14 mouse cellular contexts compared by ENCODE assay signal in the genomic region with DNA sequence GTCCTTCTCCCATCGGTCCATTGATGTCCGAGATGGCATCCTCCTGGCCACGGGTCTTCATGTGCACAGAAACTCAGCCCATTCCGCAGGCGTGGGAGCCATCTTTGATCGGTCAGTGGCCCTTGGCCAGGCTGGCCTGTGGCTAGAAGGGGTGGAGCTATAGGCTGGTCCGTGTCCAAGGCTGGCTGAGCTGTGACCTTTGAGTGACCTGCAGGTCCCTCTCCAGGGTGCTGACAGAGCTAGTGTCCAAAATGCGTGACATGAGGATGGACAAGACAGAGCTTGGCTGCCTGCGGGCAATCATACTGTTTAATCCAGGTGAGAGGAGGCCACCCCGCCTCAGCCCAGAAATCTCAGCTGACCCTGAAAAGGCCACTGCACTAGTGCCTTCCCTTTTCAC. TPM values are rescaled to one million over a fixed set of nuclear protein-coding genes. Genes with fewer than 3 reads are reported as not detected.
DNase-seq lines count a peak whose midpoint lies in the region; ATAC-seq lines count a peak whose summit lies in the region.
"Had no signal": no experiment of that assay in that cellular context is flagged by ENCODE, and none has a peak within 500 bp of the region (broad histone marks: within the 10 kb centered on the region; RNA-seq: fewer than 3 reads in every experiment).

No protein-coding gene starts in this region.

- no peak for ATAC-seq in kidney, embryonic 16.5 days (ENCODE audit: low FRiP score, low TSS enrichment)
- no peak for ATAC-seq in forebrain, embryonic 14.5 days
- ATAC-seq: forebrain, embryonic 15.5 days; hindbrain, postnatal 0 days had no signal

- peaks cover 41% of the 10 kb centered on the region for H3K36me3 ChIP-seq in kidney, embryonic 16.5 days (ENCODE audit: insufficient read depth, low read length)
- peaks cover 54% of the 10 kb centered on the region for H3K36me3 ChIP-seq in hindbrain, embryonic 10.5 days
- peaks cover 42% of the 10 kb centered on the region for H3K36me3 ChIP-seq in forebrain, embryonic 14.5 days (ENCODE audit: control insufficient read depth, insufficient read depth, low read length)

- WGBS in kidney, embryonic 16.5 days: 73% methylated on average over 10 of the region's 10 CpGs
- 84% methylated on average over 10 of the region's 10 CpGs for WGBS in hindbrain, embryonic 10.5 days
- WGBS in forebrain, embryonic 14.5 days: 86% methylated on average over 10 of the region's 10 CpGs

- H3K4me3 ChIP-seq in kidney, embryonic 16.5 days (ENCODE audit: low read length): no peak overlapping the region
- no peak overlapping the region for H3K4me3 ChIP-seq in hindbrain, embryonic 10.5 days
- no peak overlapping the region for H3K4me3 ChIP-seq in forebrain, embryonic 14.5 days (ENCODE audit: low read depth, low read length)
- H3K4me3 ChIP-seq: embryonic facial prominence, embryonic 13.5 days; forebrain, embryonic 15.5 days; layer of hippocampus, adult 2 months had no signal

- H3K27me3 ChIP-seq in kidney, embryonic 16.5 days (ENCODE audit: insufficient read depth, low read length): 0 out of 2 replicates have a peak, but pooled peaks cover 3% of the 10 kb centered on the region
- peaks cover 16% of the 10 kb centered on the region for H3K27me3 ChIP-seq in hindbrain, embryonic 10.5 days (ENCODE audit: insufficient read depth, poor library complexity, severe bottlenecking)
- no peaks in the 10 kb centered on the region for H3K27me3 ChIP-seq in forebrain, embryonic 14.5 days (replicated peaks; ENCODE audit: control insufficient read depth, insufficient read depth, low read length)
- H3K27me3 ChIP-seq: forebrain, embryonic 15.5 days had no signal

- no peak overlapping the region for H3K27ac ChIP-seq in kidney, embryonic 16.5 days (ENCODE audit: low read length)
- H3K27ac ChIP-seq in hindbrain, embryonic 10.5 days: no peak overlapping the region
- no peak overlapping the region for H3K27ac ChIP-seq in forebrain, embryonic 14.5 days (ENCODE audit: low read depth, low read length)
- H3K27ac ChIP-seq: forebrain, embryonic 15.5 days; hindbrain, postnatal 0 days had no signal

- H3K4me1 ChIP-seq in kidney, embryonic 16.5 days (ENCODE audit: insufficient read depth, low read length): peaks cover 44% of the 10 kb centered on the region
- H3K4me1 ChIP-seq in hindbrain, embryonic 10.5 days (replicated peaks): peaks cover 73% of the 10 kb centered on the region
- H3K4me1 ChIP-seq in forebrain, embryonic 14.5 days (ENCODE audit: control insufficient read depth, insufficient read depth, low read length): peaks cover 25% of the 10 kb centered on the region

- peak; percentile 62 for DNase-seq in adrenal gland, postnatal 14 days
- no peak for DNase-seq in adrenal gland, adult 8-10 months
- peak; percentile 71 for DNase-seq in kidney, adult 18-20 months
- peak; percentile 76 for DNase-seq in testis, postnatal 10 days (ENCODE audit: low spot score)
- DNase-seq in testis, postnatal 14 days (ENCODE audit: low spot score): no peak
- DNase-seq in hindbrain, embryonic 10.5 days (ENCODE audit: low spot score): no peak
- no peak for DNase-seq in forebrain, embryonic 14.5 days (ENCODE audit: low spot score)
- DNase-seq: right cerebral cortex, postnatal 25 days; thymus, postnatal 14 days had no signal

- H3K9me3 ChIP-seq in kidney, embryonic 16.5 days (ENCODE audit: low read length): no peaks in the 10 kb centered on the region
- no peaks in the 10 kb centered on the region for H3K9me3 ChIP-seq in hindbrain, embryonic 10.5 days
- H3K9me3 ChIP-seq in forebrain, embryonic 14.5 days (replicated peaks; ENCODE audit: control insufficient read depth, low read length): no peaks in the 10 kb centered on the region
- H3K9me3 ChIP-seq: embryonic facial prominence, embryonic 13.5 days; forebrain, embryonic 15.5 days had no signal

- no peak overlapping the region for H3K4me2 ChIP-seq in kidney, embryonic 16.5 days (replicated peaks; ENCODE audit: low read depth, low read length)
- no peak overlapping the region for H3K4me2 ChIP-seq in forebrain, embryonic 14.5 days (ENCODE audit: low read length)
- H3K4me2 ChIP-seq: embryonic facial prominence, embryonic 13.5 days; forebrain, embryonic 15.5 days had no signal

- no peak overlapping the region for H3K9ac ChIP-seq in kidney, embryonic 16.5 days (replicated peaks; ENCODE audit: low read length)
- H3K9ac ChIP-seq in forebrain, embryonic 14.5 days (ENCODE audit: low read length): no peak overlapping the region
- H3K9ac ChIP-seq: embryonic facial prominence, embryonic 13.5 days; forebrain, embryonic 15.5 days had no signal

RNA-seq across cellular contexts. Expression of a gene that starts 2.6 kb away (rescaled TPM):
- total RNA-seq in adrenal gland, postnatal 14 days (2021): 1.1 and 2.6 TPM in 2 replicates
- 1 to 10 TPM in 3 of 4 experiments, under 1 TPM in 1; 0.55 to 1.7 (median 1.4) TPM for total RNA-seq in adrenal gland, adult 8-10 months (2022)
- 3.2 and 3.7 TPM in 2 replicates for polyA plus RNA-seq in kidney, embryonic 16.5 days (2015; fragmentation: Nextera tagmentation; extraction: Ambion mirVana)
- polyA plus RNA-seq in hindbrain, embryonic 10.5 days (2016; fragmentation: Nextera tagmentation; extraction: Ambion mirVana): 0.99 and 1.7 TPM in 2 replicates
- 0.95 and 1.6 TPM in 2 replicates for polyA plus RNA-seq in forebrain, embryonic 14.5 days (2014; fragmentation: Nextera tagmentation; extraction: Ambion mirVana)

RNA-seq across cellular contexts. Expression of a gene that starts 5.0 kb away (rescaled TPM):
- 54.5 and 66.6 TPM in 2 replicates for total RNA-seq in adrenal gland, postnatal 14 days (2021)
- total RNA-seq in adrenal gland, adult 8-10 months (2022): 10 to 100 TPM; 54.8 to 70.9 (median 62.7) TPM
- polyA plus RNA-seq in kidney, embryonic 16.5 days (2015; fragmentation: Nextera tagmentation; extraction: Ambion mirVana): 52.7 and 56.7 TPM in 2 replicates
- polyA plus RNA-seq in hindbrain, embryonic 10.5 days (2016; fragmentation: Nextera tagmentation; extraction: Ambion mirVana): 49.1 and 56.4 TPM in 2 replicates
- 21.4 and 27.7 TPM in 2 replicates for polyA plus RNA-seq in forebrain, embryonic 14.5 days (2014; fragmentation: Nextera tagmentation; extraction: Ambion mirVana)

RNA-seq across cellular contexts. Expression of a gene that starts 5.2 kb away (rescaled TPM):
- 127 and 161 TPM in 2 replicates for total RNA-seq in adrenal gland, postnatal 14 days (2021)
- 100 to 1,000 TPM; 176 to 248 (median 200) TPM for total RNA-seq in adrenal gland, adult 8-10 months (2022)
- polyA plus RNA-seq in kidney, embryonic 16.5 days (2015; fragmentation: Nextera tagmentation; extraction: Ambion mirVana): 227 and 231 TPM in 2 replicates
- 188 and 197 TPM in 2 replicates for polyA plus RNA-seq in hindbrain, embryonic 10.5 days (2016; fragmentation: Nextera tagmentation; extraction: Ambion mirVana)
- polyA plus RNA-seq in forebrain, embryonic 14.5 days (2014; fragmentation: Nextera tagmentation; extraction: Ambion mirVana): 78.3 and 84.1 TPM in 2 replicates

RNA-seq across cellular contexts. Expression of a gene that starts 8.8 kb away (rescaled TPM):
- 207 and 212 TPM in 2 replicates for total RNA-seq in adrenal gland, postnatal 14 days (2021)
- 100 to 1,000 TPM; 249 to 289 (median 271) TPM for total RNA-seq in adrenal gland, adult 8-10 months (2022)
- polyA plus RNA-seq in kidney, embryonic 16.5 days (2015; fragmentation: Nextera tagmentation; extraction: Ambion mirVana): 52.9 and 54.0 TPM in 2 replicates
- 65.5 and 73.0 TPM in 2 replicates for polyA plus RNA-seq in hindbrain, embryonic 10.5 days (2016; fragmentation: Nextera tagmentation; extraction: Ambion mirVana)
- 60.2 and 75.4 TPM in 2 replicates for polyA plus RNA-seq in forebrain, embryonic 14.5 days (2014; fragmentation: Nextera tagmentation; extraction: Ambion mirVana)

RNA-seq across cellular contexts. Expression of a gene that starts 12.2 kb away (rescaled TPM):
- 36.6 and 42.5 TPM in 2 replicates for total RNA-seq in adrenal gland, postnatal 14 days (2021)
- total RNA-seq in adrenal gland, adult 8-10 months (2022): 10 to 100 TPM; 42.7 to 84.4 (median 60.7) TPM
- 14.7 and 18.7 TPM in 2 replicates for polyA plus RNA-seq in kidney, embryonic 16.5 days (2015; fragmentation: Nextera tagmentation; extraction: Ambion mirVana)
- 12.3 and 17.3 TPM in 2 replicates for polyA plus RNA-seq in hindbrain, embryonic 10.5 days (2016; fragmentation: Nextera tagmentation; extraction: Ambion mirVana)
- 6.7 and 7.4 TPM in 2 replicates for polyA plus RNA-seq in forebrain, embryonic 14.5 days (2014; fragmentation: Nextera tagmentation; extraction: Ambion mirVana)

Comparison
In these comparisons a context has a peak if more than half of its experiments do, and no peak if none do; other contexts are left out.
1. DNase-seq: peak in adrenal gland, postnatal 14 days (single experiment), kidney, adult 18-20 months (single experiment) and testis, postnatal 10 days (single experiment); none in adrenal gland, adult 8-10 months (single experiment), testis, postnatal 14 days (single experiment), hindbrain, embryonic 10.5 days (single experiment) and forebrain, embryonic 14.5 days (single experiment).